Mouse (Mus musculus): Measurements from ENCODE around the gene Rfx2. TPM values are rescaled to one million over a fixed set of nuclear protein-coding genes. Genes with fewer than 3 reads are reported as not detected.

Gene Rfx2
- polyA plus RNA-seq, 1 experiment from 2014 or later = 5.9 TPM

DNA sequence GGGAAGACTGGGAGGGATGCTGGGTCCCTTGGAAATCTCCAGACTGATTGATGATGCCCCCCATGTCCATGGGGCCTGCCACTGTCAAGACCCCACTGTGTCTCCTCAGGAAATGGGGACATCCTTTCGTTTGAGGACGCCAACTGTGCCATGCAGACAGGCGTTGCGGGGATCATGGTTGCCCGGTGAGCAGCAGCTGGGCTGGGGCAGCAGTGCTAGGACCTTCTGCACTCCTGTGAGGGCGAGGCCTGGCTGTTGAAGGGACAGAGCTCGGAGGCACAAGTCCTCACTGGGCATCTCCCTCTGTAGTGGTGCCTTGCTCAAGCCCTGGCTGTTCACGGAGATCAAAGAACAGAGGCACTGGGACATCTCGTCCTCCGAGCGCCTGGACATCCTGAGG, 61.9 kb downstream of the Rfx2 start:
- no peak overlapping the region for H3K4me2 ChIP-seq (replicated peaks; ENCODE audit: low read depth, low read length)
- H3K4me1 ChIP-seq (ENCODE audit: insufficient read depth, low read depth, low read length) = no peaks in the 10 kb centered on the region; the same call in 1 of the 2 replicates
- no peak overlapping the region for H3K4me3 ChIP-seq (ENCODE audit: low read depth, low read length)
- H3K9me3 ChIP-seq (ENCODE audit: low read length) = no peaks in the 10 kb centered on the region
- no peak for DNase-seq (ENCODE audit: low spot score)
- no peak for ATAC-seq
- no peak overlapping the region for H3K9ac ChIP-seq (replicated peaks; ENCODE audit: low read depth)
- no peaks in the 10 kb centered on the region; the same call in 1 of the 2 replicates for H3K36me3 ChIP-seq (ENCODE audit: insufficient read depth, low read length)
- WGBS = 92% methylated on average over 11 of the region's 11 CpGs
- no peak for TF ChIP-seq EP300 (IDR thresholded peaks at IDR 0.05)
- no peak for TF ChIP-seq CTCF (IDR thresholded peaks at IDR 0.05)
- no peaks in the 10 kb centered on the region for H3K27me3 ChIP-seq (replicated peaks; ENCODE audit: insufficient read depth, low read length)
- H3K27ac ChIP-seq (ENCODE audit: low read length) = no peak overlapping the region

DNA sequence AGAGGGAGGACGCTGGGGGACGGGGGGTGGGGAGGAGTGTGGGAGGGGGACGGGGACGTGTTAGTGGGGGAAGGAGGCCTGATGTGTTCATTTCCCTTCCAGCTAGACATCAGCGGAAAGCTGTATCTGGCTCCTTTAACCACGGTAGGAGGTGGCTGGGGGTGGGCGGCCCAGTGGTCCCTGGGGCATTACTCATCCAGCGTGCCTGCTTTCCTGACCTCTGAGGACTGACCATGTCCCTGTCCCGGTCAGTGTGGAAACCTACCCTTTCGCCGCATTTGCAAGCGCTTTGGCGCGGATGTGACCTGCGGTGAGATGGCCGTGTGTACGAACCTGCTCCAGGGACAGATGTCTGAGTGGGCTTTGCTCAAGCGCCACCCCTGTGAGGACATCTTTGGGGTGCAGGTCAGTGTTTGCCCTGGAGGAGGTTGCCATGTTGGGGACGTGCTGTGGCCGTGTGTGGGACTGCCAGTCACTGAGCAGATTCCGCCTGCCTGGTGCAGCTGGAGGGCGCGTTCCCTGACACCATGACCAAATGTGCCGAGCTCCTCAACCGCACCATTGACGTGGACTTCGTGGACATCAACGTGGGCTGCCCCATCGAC, 63.2 kb downstream of the Rfx2 start:
- no peak overlapping the region for H3K9ac ChIP-seq (replicated peaks; ENCODE audit: low read depth)
- no peak overlapping the region for H3K27ac ChIP-seq (ENCODE audit: low read length)
- H3K4me3 ChIP-seq (ENCODE audit: low read depth, low read length) = no peak overlapping the region
- no peaks in the 10 kb centered on the region; the same call in 1 of the 2 replicates for H3K36me3 ChIP-seq (ENCODE audit: insufficient read depth, low read length)
- no peak overlapping the region for H3K4me2 ChIP-seq (replicated peaks; ENCODE audit: low read depth, low read length)
- H3K9me3 ChIP-seq (ENCODE audit: low read length) = no peaks in the 10 kb centered on the region
- TF ChIP-seq EP300 (IDR thresholded peaks at IDR 0.05) (no peak), CTCF (IDR thresholded peaks at IDR 0.05) (no peak)
- peaks cover 3% of the 10 kb centered on the region; the same call in 1 of the 2 replicates for H3K4me1 ChIP-seq (ENCODE audit: insufficient read depth, low read depth, low read length)
- ATAC-seq (no peak), DNase-seq (ENCODE audit: low spot score) (no peak)
- H3K27me3 ChIP-seq (replicated peaks; ENCODE audit: insufficient read depth, low read length) = no peaks in the 10 kb centered on the region
- WGBS = 95% methylated on average over 29 of the region's 29 CpGs

DNA sequence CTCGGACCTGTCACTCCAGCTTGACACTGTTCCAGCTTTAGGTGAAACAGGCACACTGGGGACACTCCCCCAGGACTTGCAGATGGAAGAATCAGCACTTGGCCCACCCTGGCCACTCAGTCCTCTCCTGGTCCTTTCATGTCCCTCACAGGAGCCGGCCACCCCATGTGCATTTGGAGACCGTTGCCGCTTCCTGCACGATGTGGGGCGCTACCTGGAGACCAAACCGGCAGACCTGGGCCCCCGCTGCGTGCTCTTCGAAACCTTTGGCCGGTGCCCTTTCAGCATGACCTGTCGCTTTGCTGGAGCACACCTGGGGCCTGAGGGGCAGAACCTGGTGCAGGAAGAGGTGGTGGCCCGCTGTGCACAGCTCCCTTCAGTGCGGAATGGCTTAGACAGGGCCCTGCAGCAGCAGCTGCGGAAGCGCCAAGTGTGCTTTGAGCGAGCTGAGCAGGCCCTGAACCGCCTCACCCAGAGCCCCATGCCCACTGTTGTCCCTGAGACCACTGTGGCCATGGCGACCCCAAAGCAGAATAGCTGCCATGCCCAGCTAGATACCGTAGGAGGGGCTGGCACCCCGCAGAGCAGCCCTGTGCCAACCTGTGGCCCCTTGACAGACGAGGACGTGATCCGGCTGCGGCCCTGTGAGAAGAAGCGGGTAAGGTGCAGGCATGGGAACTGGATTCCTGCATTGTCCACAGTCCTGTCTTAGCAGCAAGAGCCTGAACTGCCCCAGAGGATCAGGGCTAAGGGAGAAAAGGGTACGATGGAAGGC, 64.0 kb downstream of the Rfx2 start:
- Histone ChIP-seq H3K4me3 (ENCODE audit: low read depth, low read length) (no peak overlapping the region), H3K27me3 (replicated peaks; ENCODE audit: insufficient read depth, low read length) (no peaks in the 10 kb centered on the region), H3K9ac (replicated peaks; ENCODE audit: low read depth) (no peak overlapping the region), H3K27ac (ENCODE audit: low read length) (no peak overlapping the region), H3K36me3 (ENCODE audit: insufficient read depth, low read length) (no peaks in the 10 kb centered on the region; the same call in 1 of the 2 replicates), H3K4me2 (replicated peaks; ENCODE audit: low read depth, low read length) (no peak overlapping the region), H3K9me3 (ENCODE audit: low read length) (no peaks in the 10 kb centered on the region), H3K4me1 (ENCODE audit: insufficient read depth, low read depth, low read length) (peaks cover 3% of the 10 kb centered on the region; the same call in 1 of the 2 replicates)
- no peak for TF ChIP-seq CTCF (IDR thresholded peaks at IDR 0.05)
- TF ChIP-seq EP300 (IDR thresholded peaks at IDR 0.05) = no peak
- 97% methylated on average over 27 of the region's 27 CpGs for WGBS
- ATAC-seq (no peak), DNase-seq (ENCODE audit: low spot score) (no peak)

DNA sequence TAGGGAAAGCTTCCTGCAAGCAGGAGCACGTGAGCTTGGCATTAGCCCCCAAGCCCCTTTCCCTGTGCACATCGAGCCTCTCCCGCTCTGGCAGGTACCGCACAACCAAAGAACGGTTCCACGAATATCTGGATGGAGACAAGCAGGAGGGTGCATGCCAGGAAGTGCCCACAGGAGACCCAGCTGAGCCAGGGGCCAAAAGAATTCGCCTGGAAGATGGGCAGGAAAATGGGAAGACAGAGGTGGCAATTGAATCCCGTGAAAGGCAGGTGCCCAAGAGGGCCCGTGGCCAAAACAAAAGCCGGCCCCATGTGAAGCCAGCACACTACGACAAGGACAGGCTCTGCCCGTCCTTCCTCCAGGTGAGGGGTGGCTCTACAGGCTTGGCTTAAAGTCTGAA, 65.4 kb downstream of the Rfx2 start:
- 52% methylated on average over 12 of the region's 12 CpGs for WGBS
- TF ChIP-seq CTCF (IDR thresholded peaks at IDR 0.05) = no peak
- TF ChIP-seq EP300 (IDR thresholded peaks at IDR 0.05) = no peak
- no peaks in the 10 kb centered on the region for H3K27me3 ChIP-seq (replicated peaks; ENCODE audit: insufficient read depth, low read length)
- ATAC-seq (no peak), DNase-seq (ENCODE audit: low spot score) (no peak)
- peak overlapping the region; percentile 57 for H3K4me2 ChIP-seq (replicated peaks; ENCODE audit: low read depth, low read length)
- 0 out of 2 replicates have a peak overlapping the region, but pooled peaks have one; percentile 74 for H3K9ac ChIP-seq (replicated peaks; ENCODE audit: low read depth)
- H3K36me3 ChIP-seq (ENCODE audit: insufficient read depth, low read length) = no peaks in the 10 kb centered on the region; the same call in 1 of the 2 replicates
- H3K27ac ChIP-seq (ENCODE audit: low read length) = peak overlapping the region; percentile 94; the same call in 1 of the 2 replicates
- H3K4me1 ChIP-seq (ENCODE audit: insufficient read depth, low read depth, low read length) = peaks cover 3% of the 10 kb centered on the region; the same call in 1 of the 2 replicates
- H3K4me3 ChIP-seq (ENCODE audit: low read depth, low read length) = peak overlapping the region; percentile 82
- H3K9me3 ChIP-seq (ENCODE audit: low read length) = no peaks in the 10 kb centered on the region

DNA sequence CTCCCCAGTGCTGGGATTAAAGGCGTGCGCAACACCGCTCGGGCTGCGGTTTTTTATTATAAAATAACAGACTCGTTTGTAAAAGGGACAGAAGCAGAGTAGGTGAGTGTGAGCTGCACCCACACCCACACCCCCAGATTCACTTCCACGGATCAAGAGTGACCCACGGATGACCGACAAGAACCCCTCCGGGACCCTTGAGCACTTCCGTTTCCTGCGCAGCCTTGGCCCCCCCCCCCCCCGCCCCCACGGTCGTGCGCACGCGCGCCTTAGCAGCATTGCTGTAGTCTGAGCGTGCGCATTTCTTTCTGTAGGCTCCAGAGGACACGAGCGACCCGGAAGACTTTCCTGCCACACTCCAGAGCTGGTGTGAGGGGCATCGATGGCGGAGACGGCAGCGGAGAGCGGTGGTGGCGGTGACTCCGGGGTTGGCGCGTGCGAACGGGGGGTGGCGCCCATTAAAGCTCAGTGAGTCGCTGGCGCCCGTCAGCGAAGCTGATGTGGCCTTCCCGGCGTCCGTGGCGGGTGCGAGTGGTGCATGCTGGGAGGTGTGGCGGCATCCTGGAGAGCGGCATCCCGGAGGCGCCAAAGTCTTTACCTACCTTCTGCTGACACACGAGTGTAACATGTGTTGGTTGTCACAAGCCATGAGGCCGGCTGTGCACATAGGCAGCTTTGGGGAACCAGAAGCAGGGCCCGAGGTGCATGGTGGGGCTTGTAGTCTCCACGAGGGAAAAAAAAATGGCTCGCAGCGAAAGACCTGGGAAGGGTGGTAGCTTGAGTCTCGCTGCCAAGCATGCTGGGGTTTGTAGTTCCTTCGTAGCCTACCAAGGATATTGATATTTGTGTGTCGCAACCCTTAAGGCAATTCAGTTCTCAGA, 66.1 kb downstream of the Rfx2 start, which contains the start of gene Dus3l:
TSS of gene Dus3l (plus strand) at position 284 of the 881 bp plus-strand sequence.
- WGBS = under 1% methylated on average over 49 of the region's 58 CpGs
- TF ChIP-seq CTCF (IDR thresholded peaks at IDR 0.05) (no peak), EP300 (IDR thresholded peaks at IDR 0.05) (no peak)
- Histone ChIP-seq H3K4me1 (ENCODE audit: insufficient read depth, low read depth, low read length) (peaks cover 3% of the 10 kb centered on the region; the same call in 1 of the 2 replicates), H3K27ac (ENCODE audit: low read length) (peak within 1 kb of the TSS; percentile 94), H3K9ac (replicated peaks; ENCODE audit: low read depth) (peak within 1 kb of the TSS; percentile 74), H3K4me3 (ENCODE audit: low read depth, low read length) (peak within 1 kb of the TSS; percentile 82), H3K27me3 (replicated peaks; ENCODE audit: insufficient read depth, low read length) (no peaks in the 10 kb centered on the region), H3K4me2 (replicated peaks; ENCODE audit: low read depth, low read length) (peak within 1 kb of the TSS; percentile 57), H3K9me3 (ENCODE audit: low read length) (no peaks in the 10 kb centered on the region), H3K36me3 (ENCODE audit: insufficient read depth, low read length) (no peaks in the 10 kb centered on the region; the same call in 1 of the 2 replicates)
- DNase-seq (ENCODE audit: low spot score) = peak; percentile 98
- peak; percentile 88 for ATAC-seq
